Mouse (Mus musculus): ENCODE measurements around the gene Efcab6. TPM values are rescaled to one million over a fixed set of nuclear protein-coding genes. Genes with fewer than 3 reads are reported as not detected.
A peak's percentile ranks its signal among the peaks of the same experiment; 100 is the strongest.

Gene Efcab6
- total RNA-seq, 2 experiments from 2014 or later, result 4.6 to 7.3 TPM

- DNase-seq, result no peak
These were observed 93.0 kb downstream of the Efcab6 start for GRCm38 (mm10) chr15:83972206-83972605.

- DNase-seq, result no peak
These were observed 97.4 kb downstream of the Efcab6 start for GRCm38 (mm10) chr15:83967802-83968201.

GRCm38 (mm10) chr15:83965126-83965525 lies 100.1 kb downstream of the Efcab6 start:
- no peak for DNase-seq

- DNase-seq, result no peak
These were observed 106.8 kb downstream of the Efcab6 start for GRCm38 (mm10) chr15:83958376-83958775.

GRCm38 (mm10) chr15:83956996-83957395 lies 108.2 kb downstream of the Efcab6 start:
- DNase-seq, result no peak

GRCm38 (mm10) chr15:83955948-83956707 lies 109.1 kb downstream of the Efcab6 start:
- no peak for DNase-seq

GRCm38 (mm10) chr15:83949729-83950491 lies 115.3 kb downstream of the Efcab6 start:
- DNase-seq, result no peak

- DNase-seq, result no peak
These were observed 125.5 kb downstream of the Efcab6 start for GRCm38 (mm10) chr15:83939703-83940102.

- no peak for DNase-seq
These were observed 126.7 kb downstream of the Efcab6 start for GRCm38 (mm10) chr15:83938466-83938865.

- DNase-seq, result no peak
These were observed 128.7 kb downstream of the Efcab6 start for GRCm38 (mm10) chr15:83936506-83936905.

GRCm38 (mm10) chr15:83934816-83935215 lies 130.4 kb downstream of the Efcab6 start:
- DNase-seq, result no peak

- DNase-seq, result no peak
These were observed 139.8 kb downstream of the Efcab6 start for GRCm38 (mm10) chr15:83925338-83925737.

GRCm38 (mm10) chr15:83924656-83925055 lies 140.5 kb downstream of the Efcab6 start:
- DNase-seq, result no peak

GRCm38 (mm10) chr15:83915376-83915775 lies 149.8 kb downstream of the Efcab6 start:
- no peak for DNase-seq

GRCm38 (mm10) chr15:83913028-83913714 lies 152.0 kb downstream of the Efcab6 start:
- DNase-seq, result no peak

GRCm38 (mm10) chr15:83906472-83906871 lies 158.7 kb downstream of the Efcab6 start:
- no peak for DNase-seq

GRCm38 (mm10) chr15:83897286-83897685 lies 167.9 kb downstream of the Efcab6 start:
- DNase-seq, result peak; percentile 43 to 47

- no peak for DNase-seq
These were observed 169.2 kb downstream of the Efcab6 start for GRCm38 (mm10) chr15:83896011-83896410.

GRCm38 (mm10) chr15:83894261-83894660 lies 170.9 kb downstream of the Efcab6 start:
- no peak for DNase-seq

- DNase-seq, result no peak
These were observed 172.3 kb downstream of the Efcab6 start for GRCm38 (mm10) chr15:83892871-83893270.

- DNase-seq, result peak; percentile 35 to 64
These were observed 180.9 kb downstream of the Efcab6 start for GRCm38 (mm10) chr15:83884291-83884690.

GRCm38 (mm10) chr15:83883821-83884220 lies 181.4 kb downstream of the Efcab6 start:
- no peak for DNase-seq

GRCm38 (mm10) chr15:83879845-83880244 lies 185.3 kb downstream of the Efcab6 start:
- no peak for DNase-seq
